Mouse (Mus musculus): ENCODE measurements around the gene Dtx1. TPM values are rescaled to one million over a fixed set of nuclear protein-coding genes. Genes with fewer than 3 reads are reported as not detected.

Gene Dtx1
- 290 and 657 TPM in 2 replicates for polyA plus RNA-seq (2012; ENCODE audit: low replicate concordance)

DNA sequence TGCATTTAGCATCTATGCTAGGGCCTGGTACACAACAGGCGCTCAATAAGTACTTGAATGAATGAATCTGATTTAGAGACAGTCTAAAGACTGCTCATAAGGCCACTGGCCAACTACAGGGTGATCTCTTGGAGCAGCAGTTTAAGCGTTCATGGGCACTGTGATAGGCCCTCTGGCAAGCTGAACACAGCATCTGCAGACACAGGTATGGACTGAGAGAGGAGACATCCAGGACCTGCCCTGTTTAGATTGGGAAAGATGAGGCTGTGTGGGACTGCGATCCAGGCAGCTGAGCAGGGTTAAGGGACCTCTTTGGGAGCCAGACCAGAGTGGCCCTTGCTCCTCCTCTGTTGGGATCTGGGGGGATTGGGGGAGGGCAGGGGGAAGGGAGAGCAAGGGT lies at the start of gene Dtx1:
TSS of gene Dtx1 (minus strand) at position 101 of the 400 bp plus-strand sequence.

DNA sequence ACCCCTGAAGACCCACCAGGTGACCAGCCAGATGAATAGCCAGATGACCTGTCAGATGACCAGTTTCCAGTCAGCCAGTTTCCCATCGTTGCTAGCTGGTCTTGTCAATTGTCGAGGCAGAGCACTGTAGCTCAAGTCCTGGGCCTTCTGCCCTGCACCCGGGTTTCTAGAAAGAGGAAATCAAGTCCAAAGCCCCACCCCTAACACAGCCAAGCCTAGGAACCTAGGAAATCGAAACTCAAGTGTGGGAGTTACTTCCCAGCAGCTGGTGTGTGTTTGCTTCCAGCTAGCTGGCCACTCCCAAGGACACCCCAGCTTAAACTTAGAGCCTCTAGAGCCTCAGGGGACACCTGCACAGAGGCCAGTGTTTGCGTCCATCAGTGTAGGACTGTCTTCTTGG lies 38.0 kb upstream of the Dtx1 start, which contains the start of gene Oas2:
TSS of gene Oas2 (minus strand) at position 166 of the 400 bp plus-strand sequence.

DNA sequence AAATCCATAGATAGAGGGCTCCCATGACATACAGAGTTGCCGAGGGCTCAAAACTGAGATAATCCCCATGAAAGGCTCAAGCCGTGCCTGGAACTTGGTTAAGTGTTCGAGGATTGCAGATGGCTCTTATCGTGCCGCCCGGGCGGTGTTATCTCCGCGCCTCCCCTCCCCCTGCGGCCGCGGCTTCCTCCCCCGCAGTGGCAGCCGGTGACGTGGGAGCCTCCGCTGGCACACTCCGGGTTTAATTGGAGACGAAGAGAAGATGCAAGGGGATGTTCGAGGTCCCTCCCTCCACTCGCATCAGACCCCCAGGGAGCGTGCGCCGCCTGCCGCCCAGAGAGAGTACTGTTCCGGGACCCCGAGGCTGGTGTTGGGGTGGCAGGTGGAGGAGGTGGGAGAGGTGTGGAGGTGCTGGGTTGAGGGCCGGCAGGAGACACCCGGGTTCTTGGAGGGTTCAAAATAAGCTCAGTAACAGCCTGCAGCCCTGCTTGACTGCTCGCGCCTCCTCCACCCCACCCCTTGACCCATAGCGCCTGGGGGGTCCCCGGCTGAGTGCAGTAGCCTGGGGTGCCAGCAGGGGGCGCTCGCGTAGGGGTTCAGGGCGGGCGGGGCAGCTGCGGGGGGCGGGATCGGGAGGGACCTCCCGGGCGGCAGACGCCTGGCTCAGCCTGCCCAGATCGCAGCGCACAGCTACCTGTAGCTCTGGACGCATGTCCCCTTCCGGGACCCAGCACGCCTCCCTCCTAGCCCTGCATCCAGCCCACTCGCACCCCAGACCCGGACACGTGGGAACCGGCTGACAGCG lies 63.0 kb downstream of the Dtx1 start, which contains the start of gene Rasal1:
TSS of gene Rasal1 (plus strand) at position 244 of the 805 bp plus-strand sequence.

DNA sequence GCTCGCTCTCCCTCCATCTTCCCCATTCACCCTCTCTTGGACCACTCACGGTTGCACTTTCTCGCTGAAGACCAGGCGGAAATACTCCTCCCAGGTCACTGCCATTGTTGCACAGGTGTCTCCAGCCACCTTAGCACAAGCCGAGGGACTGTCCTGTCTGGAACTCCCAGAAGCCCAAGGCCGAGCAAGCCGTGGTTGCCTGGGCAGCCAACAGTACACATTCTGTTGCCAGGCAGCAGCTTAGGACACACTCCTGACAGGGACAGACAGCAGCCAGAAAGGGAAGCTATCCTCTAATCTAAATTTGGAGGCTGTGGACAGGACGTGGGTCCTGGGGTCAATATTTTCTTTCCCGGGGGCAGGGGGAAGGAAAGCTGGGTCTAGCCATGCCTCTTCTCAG lies 77.6 kb downstream of the Dtx1 start, which contains the start of gene Cfap73:
TSS of gene Cfap73 (minus strand) at position 105 of the 400 bp plus-strand sequence.

Other genes starting within 250 kb of the Dtx1 start
- gene Sdsl, start 239.1 kb downstream of the Dtx1 start, polyA plus RNA-seq (2012; ENCODE audit: low replicate concordance), result 0.88 and 4.6 TPM in 2 replicates
- not detected in 2 replicates for gene Sds, start 235.4 kb downstream of the Dtx1 start, polyA plus RNA-seq (2012; ENCODE audit: low replicate concordance)
- gene Plbd2, start 208.3 kb downstream of the Dtx1 start, polyA plus RNA-seq (2012; ENCODE audit: low replicate concordance), result 37.8 and 38.1 TPM in 2 replicates
- gene Slc8b1, start 200.8 kb downstream of the Dtx1 start, polyA plus RNA-seq (2012; ENCODE audit: low replicate concordance), result 16.9 and 23.9 TPM in 2 replicates
- 52.8 and 62.7 TPM in 2 replicates for gene Tpcn1, start 123.3 kb downstream of the Dtx1 start, polyA plus RNA-seq (2012; ENCODE audit: low replicate concordance)
- 0.86 and 2.0 TPM in 2 replicates for gene Iqcd, start 122.9 kb downstream of the Dtx1 start, polyA plus RNA-seq (2012; ENCODE audit: low replicate concordance)
- 16.3 and 22.7 TPM in 2 replicates for gene Rita1, start 99.3 kb downstream of the Dtx1 start, polyA plus RNA-seq (2012; ENCODE audit: low replicate concordance)
- gene Ddx54, start 99.2 kb downstream of the Dtx1 start, polyA plus RNA-seq (2012; ENCODE audit: low replicate concordance), result 142 and 167 TPM in 2 replicates
- 0.13 TPM in 1 of 2 replicates, not detected in the other for gene Cfap73, start 77.7 kb downstream of the Dtx1 start, polyA plus RNA-seq (2012; ENCODE audit: low replicate concordance)
- gene Rasal1, start 63.1 kb downstream of the Dtx1 start, polyA plus RNA-seq (2012; ENCODE audit: low replicate concordance), result 29.1 and 49.9 TPM in 2 replicates
- 0.76 and 1.1 TPM in 2 replicates for gene Oas2, start 37.9 kb upstream of the Dtx1 start, polyA plus RNA-seq (2012; ENCODE audit: low replicate concordance)
- 13.5 and 15.3 TPM in 2 replicates for gene Oas3, start 65.7 kb upstream of the Dtx1 start, polyA plus RNA-seq (2012; ENCODE audit: low replicate concordance)
- gene Oas1e, start 83.6 kb upstream of the Dtx1 start, polyA plus RNA-seq (2012; ENCODE audit: low replicate concordance), result not detected in 2 replicates
- 1.2 and 1.4 TPM in 2 replicates for gene Oas1c, start 100.6 kb upstream of the Dtx1 start, polyA plus RNA-seq (2012; ENCODE audit: low replicate concordance)
- not detected in 2 replicates for gene Oas1f, start 135.4 kb upstream of the Dtx1 start, polyA plus RNA-seq (2012; ENCODE audit: low replicate concordance)
- not detected in 2 replicates for gene Oas1h, start 149.5 kb upstream of the Dtx1 start, polyA plus RNA-seq (2012; ENCODE audit: low replicate concordance)
- 0.57 and 0.79 TPM in 2 replicates for gene Oas1g, start 175.7 kb upstream of the Dtx1 start, polyA plus RNA-seq (2012; ENCODE audit: low replicate concordance)
- 4.7 and 7.9 TPM in 2 replicates for gene Oas1a, start 195.6 kb upstream of the Dtx1 start, polyA plus RNA-seq (2012; ENCODE audit: low replicate concordance)
- gene Oas1d, start 202.6 kb upstream of the Dtx1 start, polyA plus RNA-seq (2012; ENCODE audit: low replicate concordance), result not detected in 2 replicates

All from hematopoietic multipotent progenitor cell, adult 10-12 weeks (in vitro differentiated cells).